20 mouse cellular contexts compared by ENCODE assay signal in the genomic region with DNA sequence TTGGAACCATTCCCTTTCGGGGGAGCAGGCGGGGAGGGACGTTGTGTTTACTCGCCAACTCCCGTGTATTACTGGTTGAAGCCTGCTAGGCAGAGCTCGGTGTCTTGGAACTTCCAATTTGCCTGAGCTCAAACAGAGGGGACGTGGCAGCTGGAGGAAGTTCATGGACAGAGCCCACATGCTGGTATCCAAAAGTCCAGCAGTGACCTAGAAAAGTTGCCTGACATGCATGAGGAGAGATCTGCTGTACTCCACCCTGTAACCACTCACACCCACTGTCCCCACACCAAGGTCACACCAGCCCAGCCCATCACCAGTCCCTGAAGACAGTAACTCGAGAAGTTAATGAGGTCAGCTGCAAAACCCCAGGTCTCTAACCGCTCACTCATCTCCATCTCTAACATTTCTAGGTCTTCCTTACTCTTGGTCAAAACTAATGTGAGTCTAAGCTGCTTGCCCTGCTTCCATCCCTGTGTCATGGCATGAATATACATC. TPM values are rescaled to one million over a fixed set of nuclear protein-coding genes. Genes with fewer than 3 reads are reported as not detected.
"Had no signal": no experiment of that assay in that cellular context is flagged by ENCODE, and none has a peak within 500 bp of the region (broad histone marks: within the 10 kb centered on the region; RNA-seq: fewer than 3 reads in every experiment).

No protein-coding gene starts in this region.

- H3K9ac ChIP-seq: limb, embryonic 12.5 days; liver, embryonic 13.5 days; liver, postnatal 0 days; lung, embryonic 15.5 days; midbrain, embryonic 15.5 days; neural tube, embryonic 13.5 days had no signal

- H3K4me3 ChIP-seq: layer of hippocampus, adult 2 months; limb, embryonic 12.5 days; liver, embryonic 13.5 days; lung, embryonic 15.5 days; megakaryocyte, embryonic 14.5 days; midbrain, embryonic 15.5 days; neural tube, embryonic 13.5 days had no signal

- DNase-seq: kidney, postnatal 10 days; kidney, postnatal 4 days; liver; liver, embryonic 13.5 days; liver, postnatal 0 days; lung, postnatal 14 days; right cerebral cortex, postnatal 14 days; thymus, adult 18-20 months had no signal

- H3K9me3 ChIP-seq: limb, embryonic 12.5 days; liver, embryonic 13.5 days; lung, embryonic 15.5 days; midbrain, embryonic 15.5 days; neural tube, embryonic 13.5 days had no signal

- ATAC-seq: liver, postnatal 0 days; midbrain, embryonic 15.5 days had no signal

- H3K4me2 ChIP-seq: liver, embryonic 13.5 days; midbrain, embryonic 11.5 days had no signal

- H3K27me3 ChIP-seq: limb, embryonic 12.5 days; liver, embryonic 13.5 days; lung, embryonic 15.5 days; midbrain, embryonic 15.5 days; neural tube, embryonic 13.5 days had no signal

- H3K27ac ChIP-seq: layer of hippocampus, adult 2 months; limb, embryonic 12.5 days; liver, embryonic 13.5 days; lung, embryonic 15.5 days; macrophage; midbrain, embryonic 15.5 days; neural tube, embryonic 13.5 days had no signal

- H3K36me3 ChIP-seq: limb, embryonic 12.5 days; liver, embryonic 13.5 days; lung, embryonic 15.5 days; midbrain, embryonic 15.5 days; neural tube, embryonic 13.5 days had no signal

RNA-seq across cellular contexts. Expression of gene Ak9, which starts 1.2 kb away (rescaled TPM):
- total RNA-seq: monocyte, adult 5-6 weeks had no signal
- polyA plus RNA-seq: kidney, embryonic 14.5 days; liver, embryonic 13.5 days; liver, postnatal 0 days; midbrain, embryonic 11.5 days; small intestine, adult 2 months; stomach, embryonic 16.5 days had no signal
